Mouse (Mus musculus): ENCODE measurements around the gene Dhfr. TPM values are rescaled to one million over a fixed set of nuclear protein-coding genes. Genes with fewer than 3 reads are reported as not detected.
A peak's percentile ranks its signal among the peaks of the same experiment; 100 is the strongest.
"Not testable (repeated sequence)": the region's sequence is repeated elsewhere in the genome, so short reads cannot be mapped to it uniquely, and the experiment has no call there.

The Dhfr gene
- polyA plus RNA-seq, 1 experiment from 2014 or later: 11.7 TPM

DNA sequence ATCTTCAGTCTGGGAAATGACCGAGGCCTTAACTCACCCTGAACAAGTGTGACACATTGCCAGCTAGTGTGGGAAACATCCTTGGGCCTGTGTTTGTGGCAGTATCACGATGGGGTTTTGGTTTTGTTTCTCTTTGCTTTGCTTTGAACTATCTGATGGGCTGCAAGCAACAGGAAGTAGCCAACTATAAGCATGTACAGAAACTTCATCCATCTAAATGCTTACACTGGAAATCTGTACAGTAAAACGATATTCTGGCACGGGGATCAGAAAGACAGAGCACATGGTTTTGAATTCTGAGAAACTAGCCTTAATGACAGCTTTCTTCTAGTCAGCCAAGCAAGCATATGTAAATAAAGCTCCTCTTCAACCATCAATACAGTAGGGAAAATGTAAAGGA is 570 bp upstream of the Dhfr start:
- 13% methylated on average over 4 of the region's 4 CpGs for WGBS
- peak overlapping the region; percentile 63 to 67 for H3K4me3 ChIP-seq (ENCODE audit: control insufficient read depth in 1 of 2, insufficient read depth in 1 of 2, low read depth in 1 of 2, low read length in 2 of 2)

DNA sequence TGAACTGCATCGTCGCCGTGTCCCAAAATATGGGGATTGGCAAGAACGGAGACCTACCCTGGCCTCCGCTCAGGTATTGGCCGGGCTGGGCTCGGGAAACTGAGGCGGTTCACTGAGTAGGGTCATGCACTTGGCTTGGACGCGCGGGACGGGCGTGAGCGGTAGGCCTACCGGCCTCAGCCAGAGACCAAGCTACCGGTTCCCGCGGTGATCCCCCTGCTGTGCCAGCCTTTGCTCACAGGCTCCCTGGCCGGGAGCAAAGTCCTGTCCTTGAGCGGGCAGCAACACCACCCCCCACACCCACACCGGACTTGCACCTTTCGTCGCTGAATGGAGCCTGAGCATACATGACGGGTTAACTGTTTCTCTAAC is 732 bp downstream of the Dhfr start:
- peak overlapping the region; percentile 63 to 76 for H3K4me3 ChIP-seq (ENCODE audit: control insufficient read depth in 1 of 2, insufficient read depth in 1 of 2, low read depth in 1 of 2, low read length in 2 of 2)
- H3K4me2 ChIP-seq (ENCODE audit: low read length): peak overlapping the region; percentile 89
- WGBS: 0% methylated on average over 24 of the region's 24 CpGs
- H3K36me3 ChIP-seq (ENCODE audit: control insufficient read depth, insufficient read depth, low read length): peaks cover 25% of the 10 kb centered on the region
- peaks cover 3 to 14% of the 10 kb centered on the region in 2 experiments for H3K4me1 ChIP-seq (ENCODE audit: control insufficient read depth in 2 of 2, insufficient read depth in 2 of 2, low read length in 2 of 2)
- no peaks in the 10 kb centered on the region for H3K9me3 ChIP-seq (ENCODE audit: control insufficient read depth, low read length)
- no peaks in the 10 kb centered on the region for H3K27me3 ChIP-seq (ENCODE audit: control insufficient read depth, insufficient read depth, low read length)
- peak overlapping the region; percentile 76 for H3K9ac ChIP-seq (ENCODE audit: low read length)
- ATAC-seq (ENCODE audit: insufficient number of reproducible peaks, insufficient read depth, low FRiP score, low read depth): peak; percentile 4; the same call in 1 of the 2 replicates
- H3K27ac ChIP-seq (replicated peaks in 1 of 2; ENCODE audit: control insufficient read depth in 1 of 2, insufficient read depth in 1 of 2, low read depth in 2 of 2, low read length in 2 of 2): peak overlapping the region; percentile 44 to 49; a peak in 2 of 4 replicates

More for the DNA sequence above, 570 bp upstream of the Dhfr start:
- Histone ChIP-seq H3K9ac (ENCODE audit: low read length) (peak overlapping the region; percentile 75), H3K9me3 (ENCODE audit: control insufficient read depth, low read length) (no peaks in the 10 kb centered on the region), H3K27ac (replicated peaks in 1 of 2; ENCODE audit: control insufficient read depth in 1 of 2, insufficient read depth in 1 of 2, low read depth in 2 of 2, low read length in 2 of 2) (peak overlapping the region; percentile 52 to 88; a peak in 2 of 4 replicates), H3K36me3 (ENCODE audit: control insufficient read depth, insufficient read depth, low read length) (peaks cover 20% of the 10 kb centered on the region), H3K4me2 (ENCODE audit: low read length) (peak overlapping the region; percentile 89), H3K27me3 (ENCODE audit: control insufficient read depth, insufficient read depth, low read length) (no peaks in the 10 kb centered on the region), H3K4me1 (ENCODE audit: control insufficient read depth in 2 of 2, insufficient read depth in 2 of 2, low read length in 2 of 2) (peaks cover 3 to 14% of the 10 kb centered on the region in 2 experiments)
- no peak for ATAC-seq (ENCODE audit: insufficient number of reproducible peaks, insufficient read depth, low FRiP score, low read depth)

DNA sequence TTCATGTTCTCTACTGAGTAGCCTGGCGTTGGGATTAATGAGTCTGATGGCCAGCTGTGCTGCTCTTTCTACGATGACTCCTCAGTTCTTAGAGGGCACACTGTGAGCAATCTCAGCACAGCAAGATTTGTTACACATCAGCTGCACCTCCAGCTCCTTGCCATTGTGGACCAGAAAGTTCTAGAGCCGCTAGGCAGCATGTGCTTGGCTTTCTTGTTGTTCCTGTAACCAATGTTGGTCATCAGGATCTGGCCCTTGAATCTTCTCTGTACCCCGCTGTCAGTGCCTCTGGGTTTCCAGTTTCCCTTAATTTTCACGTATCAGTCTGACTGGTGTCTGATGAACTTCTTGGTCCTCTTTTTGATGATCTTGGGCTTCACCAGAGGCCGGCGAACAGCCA is 1.9 kb downstream of the Dhfr start:
- Histone ChIP-seq H3K36me3 (ENCODE audit: control insufficient read depth, insufficient read depth, low read length) (peaks cover 20% of the 10 kb centered on the region), H3K4me2 (ENCODE audit: low read length) (peak overlapping the region; percentile 89), H3K4me3 (ENCODE audit: control insufficient read depth in 1 of 2, insufficient read depth in 1 of 2, low read depth in 1 of 2, low read length in 2 of 2) (peak overlapping the region in 1 of 2 experiments; percentile 63; a peak in 3 of 4 replicates), H3K9ac (ENCODE audit: low read length) (peak overlapping the region; percentile 76), H3K27ac (replicated peaks in 1 of 2; ENCODE audit: control insufficient read depth in 1 of 2, insufficient read depth in 1 of 2, low read depth in 2 of 2, low read length in 2 of 2) (no peak overlapping the region), H3K4me1 (ENCODE audit: control insufficient read depth in 2 of 2, insufficient read depth in 2 of 2, low read length in 2 of 2) (peaks cover 3 to 14% of the 10 kb centered on the region in 2 experiments), H3K27me3 (ENCODE audit: control insufficient read depth, insufficient read depth, low read length) (no peaks in the 10 kb centered on the region), H3K9me3 (ENCODE audit: control insufficient read depth, low read length) (no peaks in the 10 kb centered on the region)
- WGBS: 81% methylated on average over 7 of the region's 7 CpGs
- ATAC-seq (ENCODE audit: insufficient number of reproducible peaks, insufficient read depth, low FRiP score, low read depth): no peak

DNA sequence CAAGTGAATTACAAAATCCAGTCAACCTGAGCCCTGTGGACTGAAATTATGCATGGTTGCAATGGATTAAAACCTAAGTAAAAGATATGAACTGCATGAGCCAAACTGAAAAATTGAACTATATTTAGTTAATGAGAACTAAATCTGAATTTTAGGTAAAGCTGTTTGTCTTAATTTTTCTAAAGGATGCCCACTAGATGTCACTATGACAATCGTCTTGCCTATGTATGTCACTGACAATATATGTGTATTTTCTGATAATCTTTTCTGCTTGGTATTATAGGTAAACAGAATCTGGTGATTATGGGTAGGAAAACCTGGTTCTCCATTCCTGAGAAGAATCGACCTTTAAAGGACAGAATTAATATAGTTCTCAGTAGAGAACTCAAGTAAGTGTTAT is 3.1 kb downstream of the Dhfr start:
- no peak overlapping the region for H3K27ac ChIP-seq (replicated peaks in 1 of 2; ENCODE audit: control insufficient read depth in 1 of 2, insufficient read depth in 1 of 2, low read depth in 2 of 2, low read length in 2 of 2)
- H3K9me3 ChIP-seq (ENCODE audit: control insufficient read depth, low read length): no peaks in the 10 kb centered on the region
- H3K4me2 ChIP-seq (ENCODE audit: low read length): no peak overlapping the region
- H3K9ac ChIP-seq (ENCODE audit: low read length): no peak overlapping the region
- H3K4me1 ChIP-seq (ENCODE audit: control insufficient read depth in 2 of 2, insufficient read depth in 2 of 2, low read length in 2 of 2): peaks cover 3 to 14% of the 10 kb centered on the region in 2 experiments
- ATAC-seq (ENCODE audit: insufficient number of reproducible peaks, insufficient read depth, low FRiP score, low read depth): no peak
- 45% methylated on average over 2 of the region's 2 CpGs for WGBS
- H3K4me3 ChIP-seq (ENCODE audit: control insufficient read depth in 1 of 2, insufficient read depth in 1 of 2, low read depth in 1 of 2, low read length in 2 of 2): no peak overlapping the region
- no peaks in the 10 kb centered on the region for H3K27me3 ChIP-seq (ENCODE audit: control insufficient read depth, insufficient read depth, low read length)
- H3K36me3 ChIP-seq (ENCODE audit: control insufficient read depth, insufficient read depth, low read length): peaks cover 21% of the 10 kb centered on the region

DNA sequence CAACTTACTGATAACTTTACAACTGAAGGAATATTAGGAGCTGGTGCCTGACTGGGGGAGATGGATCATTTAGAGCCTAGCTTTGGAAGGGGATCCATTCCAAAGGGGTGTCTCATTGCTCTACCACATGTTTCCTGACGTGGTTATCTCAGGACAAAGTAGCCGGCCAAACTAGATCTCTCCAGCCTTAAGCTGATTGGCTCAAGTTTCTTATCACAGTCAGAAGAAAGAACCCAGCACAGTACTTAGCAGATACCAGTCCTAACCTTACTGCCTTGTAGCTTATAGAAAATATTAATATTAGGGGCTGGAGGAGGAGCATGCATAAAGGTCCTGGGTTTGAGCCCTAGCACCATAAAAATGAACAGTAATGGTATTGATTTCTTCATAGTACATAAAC is 7.1 kb downstream of the Dhfr start:
- Histone ChIP-seq H3K4me1 (ENCODE audit: control insufficient read depth in 2 of 2, insufficient read depth in 2 of 2, low read length in 2 of 2) (no peaks in the 10 kb centered on the region), H3K9ac (ENCODE audit: low read length) (no peak overlapping the region), H3K4me3 (ENCODE audit: control insufficient read depth in 1 of 2, insufficient read depth in 1 of 2, low read depth in 1 of 2, low read length in 2 of 2) (no peak overlapping the region), H3K36me3 (ENCODE audit: control insufficient read depth, insufficient read depth, low read length) (peaks cover 40% of the 10 kb centered on the region), H3K9me3 (ENCODE audit: control insufficient read depth, low read length) (no peaks in the 10 kb centered on the region), H3K27ac (replicated peaks in 1 of 2; ENCODE audit: control insufficient read depth in 1 of 2, insufficient read depth in 1 of 2, low read depth in 2 of 2, low read length in 2 of 2) (no peak overlapping the region), H3K27me3 (ENCODE audit: control insufficient read depth, insufficient read depth, low read length) (no peaks in the 10 kb centered on the region), H3K4me2 (ENCODE audit: low read length) (no peak overlapping the region)
- ATAC-seq (ENCODE audit: insufficient number of reproducible peaks, insufficient read depth, low FRiP score, low read depth): no peak
- 25% methylated on average over 2 of the region's 2 CpGs for WGBS

- Histone ChIP-seq H3K4me1 (ENCODE audit: control insufficient read depth in 2 of 2, insufficient read depth in 2 of 2, low read length in 2 of 2) (no peaks in the 10 kb centered on the region), H3K36me3 (ENCODE audit: control insufficient read depth, insufficient read depth, low read length) (peaks cover 53% of the 10 kb centered on the region), H3K4me2 (ENCODE audit: low read length) (no peak overlapping the region), H3K4me3 (ENCODE audit: control insufficient read depth in 1 of 2, insufficient read depth in 1 of 2, low read depth in 1 of 2, low read length in 2 of 2) (no peak overlapping the region), H3K27ac (replicated peaks in 1 of 2; ENCODE audit: control insufficient read depth in 1 of 2, insufficient read depth in 1 of 2, low read depth in 2 of 2, low read length in 2 of 2) (no peak overlapping the region), H3K27me3 (ENCODE audit: control insufficient read depth, insufficient read depth, low read length) (no peaks in the 10 kb centered on the region), H3K9ac (ENCODE audit: low read length) (no peak overlapping the region), H3K9me3 (ENCODE audit: control insufficient read depth, low read length) (no peaks in the 10 kb centered on the region)
- 76% methylated on average over 4 of the region's 4 CpGs for WGBS
- ATAC-seq (ENCODE audit: insufficient number of reproducible peaks, insufficient read depth, low FRiP score, low read depth): no peak
Observed at GRCm38 (mm10) chr13:92365312-92365711, 10.8 kb downstream of the Dhfr start.

DNA sequence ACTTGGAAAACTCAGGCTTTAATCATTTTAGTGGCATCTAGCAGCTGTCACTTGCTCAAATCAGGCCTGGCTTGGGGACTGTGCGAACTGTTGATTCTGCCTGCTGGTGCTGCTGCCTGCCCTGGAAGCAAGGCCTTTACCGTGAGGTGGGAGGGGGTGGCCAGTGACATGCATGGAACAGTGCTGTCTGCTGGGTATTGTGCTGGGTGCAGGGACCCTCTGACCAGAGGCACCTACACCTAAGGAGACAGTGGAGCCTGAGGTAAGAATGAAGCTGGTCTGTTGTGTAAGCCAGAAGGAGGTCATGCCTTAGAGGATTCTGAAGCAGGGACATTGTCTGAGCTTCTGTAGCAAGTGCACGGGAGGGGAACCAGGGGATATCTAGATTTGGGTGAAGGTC is 16.3 kb downstream of the Dhfr start:
- no peak overlapping the region for H3K9ac ChIP-seq (ENCODE audit: low read length)
- H3K27ac ChIP-seq (replicated peaks in 1 of 2; ENCODE audit: control insufficient read depth in 1 of 2, insufficient read depth in 1 of 2, low read depth in 2 of 2, low read length in 2 of 2): no peak overlapping the region
- H3K27me3 ChIP-seq (ENCODE audit: control insufficient read depth, insufficient read depth, low read length): no peaks in the 10 kb centered on the region
- no peak overlapping the region for H3K4me3 ChIP-seq (ENCODE audit: control insufficient read depth in 1 of 2, insufficient read depth in 1 of 2, low read depth in 1 of 2, low read length in 2 of 2)
- H3K4me1 ChIP-seq (ENCODE audit: control insufficient read depth in 2 of 2, insufficient read depth in 2 of 2, low read length in 2 of 2): no peaks in the 10 kb centered on the region; a peak in 1 of 4 replicates
- no peak for ATAC-seq (ENCODE audit: insufficient number of reproducible peaks, insufficient read depth, low FRiP score, low read depth)
- H3K4me2 ChIP-seq (ENCODE audit: low read length): no peak overlapping the region
- peaks cover 42% of the 10 kb centered on the region for H3K36me3 ChIP-seq (ENCODE audit: control insufficient read depth, insufficient read depth, low read length)
- H3K9me3 ChIP-seq (ENCODE audit: control insufficient read depth, low read length): no peaks in the 10 kb centered on the region
- 82% methylated on average over 3 of the region's 3 CpGs for WGBS

DNA sequence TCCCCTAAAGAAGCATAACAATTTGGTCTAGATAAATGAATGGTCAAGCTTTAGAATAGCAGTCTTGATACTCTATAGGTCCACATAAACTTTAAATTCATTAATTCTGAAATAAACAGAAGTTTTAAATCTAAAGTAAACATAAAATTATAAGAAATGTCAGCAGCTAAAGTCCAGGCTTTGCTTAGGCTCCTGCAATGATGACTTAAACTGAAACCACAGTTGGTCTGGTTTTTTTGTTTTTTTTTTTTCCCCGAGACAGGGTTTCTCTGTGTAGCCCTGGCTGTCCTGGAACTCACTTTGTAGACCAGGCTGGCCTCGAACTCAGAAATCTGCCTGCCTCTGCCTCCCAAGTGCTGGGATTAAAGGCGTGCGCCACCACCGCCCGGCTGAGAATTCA is 16.9 kb downstream of the Dhfr start:
- not testable (repeated sequence) for ATAC-seq (ENCODE audit: insufficient number of reproducible peaks, insufficient read depth, low FRiP score, low read depth); H3K9me3 ChIP-seq (ENCODE audit: control insufficient read depth, low read length); H3K27me3 ChIP-seq (ENCODE audit: control insufficient read depth, insufficient read depth, low read length); H3K9ac ChIP-seq (ENCODE audit: low read length); H3K4me3 ChIP-seq (ENCODE audit: control insufficient read depth in 1 of 2, insufficient read depth in 1 of 2, low read depth in 1 of 2, low read length in 2 of 2); H3K4me1 ChIP-seq (ENCODE audit: control insufficient read depth in 2 of 2, insufficient read depth in 2 of 2, low read length in 2 of 2); H3K27ac ChIP-seq (replicated peaks in 1 of 2; ENCODE audit: control insufficient read depth in 1 of 2, insufficient read depth in 1 of 2, low read depth in 2 of 2, low read length in 2 of 2); H3K4me2 ChIP-seq (ENCODE audit: low read length)
- 94% methylated on average over 6 of the region's 6 CpGs for WGBS
- H3K36me3 ChIP-seq (ENCODE audit: control insufficient read depth, insufficient read depth, low read length): peaks cover 36% of the 10 kb centered on the region

Measured in heart, embryonic 14.5 days (tissue).